Mouse (Mus musculus) heart, postnatal 0 days (tissue): ENCODE measurements at regions not wholly inside any gene's neighbourhood (a gene's known extent, or its start where the extent isn't known, plus 50 kb on each side); places are given as distances from the start of the nearest gene placed in this dataset.

Experiments
- ATAC-seq: fragments of 200-750 bp; cut with Nextera tagmentation; 2 replicates; pipeline ENCODE4 v1.8.0; 2017; ENCODE audit warnings: low read depth, moderate number of reproducible peaks, moderate library complexity; ENCODE audit not compliant: insufficient read depth
- DNase-seq: peaks from one replicate; pipeline ENCODE4 v3.0.0-alpha.2; 2016; ENCODE audit warnings: low spot score
- H3K27ac ChIP-seq: fragments of 300-500 bp; sonication (generic); 2 replicates; pipeline ENCODE4 v1.5.1; 2014; ENCODE audit warnings: low read depth, mild to moderate bottlenecking
- H3K27me3 ChIP-seq: fragments of 300-500 bp; sonication (generic); 2 replicates; pipeline ENCODE4 v1.6.1; 2014; ENCODE audit warnings: low read length, mixed read lengths; ENCODE audit not compliant: control insufficient read depth, insufficient read depth
- H3K36me3 ChIP-seq: fragments of 300-500 bp; sonication (generic); replicated peaks from 2 replicates; pipeline ENCODE4 v1.6.1; 2014; ENCODE audit warnings: low read length, mixed read lengths; ENCODE audit not compliant: control insufficient read depth, insufficient read depth
- H3K4me1 ChIP-seq: fragments of 300-500 bp; sonication (generic); 2 replicates; pipeline ENCODE4 v1.6.1; 2014; ENCODE audit warnings: antibody characterized with exemption; ENCODE audit not compliant: control insufficient read depth, insufficient read depth
- H3K4me2 ChIP-seq: fragments of 300-500 bp; sonication (generic); 2 replicates; pipeline ENCODE4 v1.6.1; 2014; ENCODE audit warnings: low read depth, mild to moderate bottlenecking, low read length, moderate library complexity
- H3K4me3 ChIP-seq: fragments of 300-500 bp; sonication (generic); 2 replicates; pipeline ENCODE4 v1.5.1; 2014; ENCODE audit warnings: low read depth, low read length
- H3K9ac ChIP-seq: fragments of 300-500 bp; sonication (generic); replicated peaks from 2 replicates; pipeline ENCODE4 v1.6.1; 2014; ENCODE audit warnings: low read depth, low read length, mixed read lengths
- H3K9me3 ChIP-seq: fragments of 300-500 bp; sonication (generic); replicated peaks from 2 replicates; pipeline ENCODE4 v1.6.1; 2016; ENCODE audit warnings: low read length; ENCODE audit not compliant: control insufficient read depth
- CTCF ChIP-seq: IDR thresholded peaks from 2 replicates; pipeline ENCODE4 v1.5.1; 2016; ENCODE audit warnings: antibody characterized with exemption, control low read depth, low read depth
- EP300 ChIP-seq: IDR thresholded peaks from 2 replicates; pipeline ENCODE4 v1.6.1; 2016; ENCODE audit warnings: antibody characterized with exemption, low read depth
- WGBS: fragments of 180-500 bp; shearing (Covaris S2); extraction: QIAGEN DNeasy Blood & Tissue Kit; methylation state at CpG from one replicate; pipeline ENCODE4 v1.1.7; 2014; 5-methylcytosine and 5-hydroxymethylcytosine counted together

GRCm38 (mm10) chr1:89403551-89404050 is 51.0 kb upstream of the Agap1 start:
- 74% methylated on average over 7 of the region's 7 CpGs for WGBS
- no peaks in the 10 kb centered on the region for H3K4me1 ChIP-seq
- no peaks in the 10 kb centered on the region for H3K36me3 ChIP-seq

More at GRCm38 (mm10) chr1:89403551-89404050, 51.0 kb upstream of the Agap1 start:
- TF ChIP-seq CTCF, result no peak
- TF ChIP-seq EP300, result no peak
- Histone ChIP-seq H3K27me3 (no peaks in the 10 kb centered on the region), H3K9me3 (no peaks in the 10 kb centered on the region), H3K27ac (no peak overlapping the region), H3K4me3 (no peak overlapping the region), H3K4me2 (no peak overlapping the region), H3K9ac (no peak overlapping the region)
- DNase-seq (no peak), ATAC-seq (no peak)
